In the genomic region with DNA sequence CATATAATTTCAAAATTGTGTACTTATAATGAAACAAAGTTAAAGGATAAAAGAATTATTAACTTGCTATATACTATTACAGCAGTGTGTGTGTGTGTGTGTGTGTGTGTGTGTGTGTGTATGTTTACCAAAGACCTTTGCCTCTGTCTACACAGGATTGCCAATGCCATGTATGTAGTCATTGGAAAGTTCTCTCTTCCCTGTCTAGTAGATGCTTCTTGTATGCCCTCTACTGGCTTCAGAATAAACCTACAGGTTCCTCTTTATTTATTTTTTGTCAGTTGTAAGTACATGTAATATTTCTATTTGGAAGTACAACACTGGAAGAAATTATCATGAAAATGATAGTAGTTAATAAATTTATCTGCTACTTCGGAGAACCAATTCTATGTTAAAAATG, we compare ENCODE assay signal across 14 mouse cellular contexts.
DNase-seq lines count a peak whose midpoint lies in the region; ATAC-seq and TF ChIP-seq lines count a peak whose summit lies in the region.
"Had no signal": no experiment of that assay in that cellular context is flagged by ENCODE, and none has a peak within 500 bp of the region (broad histone marks: within the 10 kb centered on the region; RNA-seq: fewer than 3 reads in every experiment).

No protein-coding gene starts in this region.

- H3K4me1 ChIP-seq in hindbrain, embryonic 11.5 days (replicated peaks; ENCODE audit: control insufficient read depth, insufficient read depth, low read length): no peaks in the 10 kb centered on the region
- H3K4me1 ChIP-seq in hindbrain, embryonic 10.5 days (replicated peaks): no peaks in the 10 kb centered on the region
- no peaks in the 10 kb centered on the region for H3K4me1 ChIP-seq in E14TG2a.4 (replicated peaks; ENCODE audit: low read depth, low read length)
- H3K4me1 ChIP-seq in forebrain, embryonic 12.5 days: no peaks in the 10 kb centered on the region
- H3K4me1 ChIP-seq in midbrain, embryonic 14.5 days (ENCODE audit: control insufficient read depth, insufficient read depth, low read length): no peaks in the 10 kb centered on the region
- H3K4me1 ChIP-seq: embryonic facial prominence, embryonic 12.5 days; lung, embryonic 15.5 days; neural tube, embryonic 13.5 days had no signal

- H3K27me3 ChIP-seq in hindbrain, embryonic 11.5 days (ENCODE audit: control insufficient read depth, insufficient read depth, low read length): no peaks in the 10 kb centered on the region
- H3K27me3 ChIP-seq in hindbrain, embryonic 10.5 days (ENCODE audit: insufficient read depth, poor library complexity, severe bottlenecking): no peaks in the 10 kb centered on the region
- H3K27me3 ChIP-seq in E14TG2a.4 (ENCODE audit: insufficient read depth, low read length): no peaks in the 10 kb centered on the region
- no peaks in the 10 kb centered on the region for H3K27me3 ChIP-seq in forebrain, embryonic 12.5 days
- H3K27me3 ChIP-seq in midbrain, embryonic 14.5 days (ENCODE audit: control insufficient read depth, insufficient read depth, low read length): no peaks in the 10 kb centered on the region
- H3K27me3 ChIP-seq: embryonic facial prominence, embryonic 12.5 days; lung, embryonic 15.5 days; neural tube, embryonic 13.5 days had no signal

- H3K36me3 ChIP-seq in hindbrain, embryonic 11.5 days (ENCODE audit: control insufficient read depth, insufficient read depth, low read length): no peaks in the 10 kb centered on the region
- H3K36me3 ChIP-seq in hindbrain, embryonic 10.5 days: no peaks in the 10 kb centered on the region
- no peaks in the 10 kb centered on the region for H3K36me3 ChIP-seq in E14TG2a.4 (ENCODE audit: insufficient read depth, low read length)
- no peaks in the 10 kb centered on the region for H3K36me3 ChIP-seq in forebrain, embryonic 12.5 days (replicated peaks)
- H3K36me3 ChIP-seq in midbrain, embryonic 14.5 days (ENCODE audit: control insufficient read depth, insufficient read depth, low read length): no peaks in the 10 kb centered on the region
- H3K36me3 ChIP-seq: embryonic facial prominence, embryonic 12.5 days; G1E; lung, embryonic 15.5 days; neural tube, embryonic 13.5 days had no signal

- H3K9me3 ChIP-seq in hindbrain, embryonic 11.5 days (ENCODE audit: control insufficient read depth, low read length): no peaks in the 10 kb centered on the region
- H3K9me3 ChIP-seq in hindbrain, embryonic 10.5 days: no peaks in the 10 kb centered on the region
- H3K9me3 ChIP-seq in E14TG2a.4 (ENCODE audit: low read length): no peaks in the 10 kb centered on the region
- H3K9me3 ChIP-seq in forebrain, embryonic 12.5 days: no peaks in the 10 kb centered on the region
- H3K9me3 ChIP-seq in midbrain, embryonic 14.5 days (ENCODE audit: control insufficient read depth, low read length): no peaks in the 10 kb centered on the region
- H3K9me3 ChIP-seq: embryonic facial prominence, embryonic 12.5 days; G1E; lung, embryonic 15.5 days; neural tube, embryonic 13.5 days had no signal

- 76% methylated on average over 1 of the region's 1 CpGs for WGBS in hindbrain, embryonic 11.5 days
- WGBS in hindbrain, embryonic 10.5 days: 77% methylated on average over 1 of the region's 1 CpGs
- 75% methylated on average over 1 of the region's 1 CpGs for WGBS in forebrain, embryonic 12.5 days
- 82% methylated on average over 1 of the region's 1 CpGs for WGBS in midbrain, embryonic 14.5 days

- peak; percentile 4 for DNase-seq in hindbrain, embryonic 11.5 days (ENCODE audit: low spot score)
- no peak for DNase-seq in hindbrain, embryonic 10.5 days (ENCODE audit: low spot score)
- peak; percentile 81 for DNase-seq in midbrain, embryonic 14.5 days
- no peak for DNase-seq in lung, postnatal 14 days
- no peak for DNase-seq in layer of hippocampus, adult 9-11 months
- no peak for DNase-seq in kidney, adult 8-10 months
- DNase-seq: spleen, adult 18-20 months; thymus, postnatal 14 days had no signal

- no peak overlapping the region for H3K4me3 ChIP-seq in hindbrain, embryonic 11.5 days (ENCODE audit: low read depth, low read length)
- no peak overlapping the region for H3K4me3 ChIP-seq in hindbrain, embryonic 10.5 days
- no peak overlapping the region for H3K4me3 ChIP-seq in E14TG2a.4 (replicated peaks; ENCODE audit: low read length)
- H3K4me3 ChIP-seq in forebrain, embryonic 12.5 days (replicated peaks): no peak overlapping the region
- no peak overlapping the region for H3K4me3 ChIP-seq in midbrain, embryonic 14.5 days (replicated peaks; ENCODE audit: low read depth, low read length)
- H3K4me3 ChIP-seq: embryonic facial prominence, embryonic 12.5 days; lung, embryonic 15.5 days; neural tube, embryonic 13.5 days had no signal

- peak; percentile 10; the same call in 1 of the 2 replicates for TF ChIP-seq CTCF in E14TG2a.4 (conservative IDR thresholded peaks at IDR 0.05; ENCODE audit: low read length)

- no peak overlapping the region for H3K4me2 ChIP-seq in hindbrain, embryonic 11.5 days (replicated peaks; ENCODE audit: low read depth, low read length)
- no peak overlapping the region for H3K4me2 ChIP-seq in forebrain, embryonic 12.5 days
- H3K4me2 ChIP-seq in midbrain, embryonic 14.5 days (ENCODE audit: low read length): no peak overlapping the region
- H3K4me2 ChIP-seq: embryonic facial prominence, embryonic 12.5 days; lung, embryonic 15.5 days; neural tube, embryonic 13.5 days had no signal

- H3K27ac ChIP-seq in hindbrain, embryonic 11.5 days (ENCODE audit: low read depth, low read length): no peak overlapping the region
- no peak overlapping the region for H3K27ac ChIP-seq in hindbrain, embryonic 10.5 days
- no peak overlapping the region for H3K27ac ChIP-seq in forebrain, embryonic 12.5 days
- H3K27ac ChIP-seq in midbrain, embryonic 14.5 days (replicated peaks; ENCODE audit: low read depth, low read length): no peak overlapping the region
- H3K27ac ChIP-seq: embryonic facial prominence, embryonic 12.5 days; lung, embryonic 15.5 days; neural tube, embryonic 13.5 days had no signal

- ATAC-seq in hindbrain, embryonic 11.5 days (ENCODE audit: low FRiP score): peak; percentile 71; the same call in 1 of the 2 replicates
- peak; percentile 60; the same call in 1 of the 2 replicates for ATAC-seq in forebrain, embryonic 12.5 days (ENCODE audit: low FRiP score)
- peak; percentile 67; the same call in 1 of the 2 replicates for ATAC-seq in midbrain, embryonic 14.5 days (ENCODE audit: low FRiP score, low TSS enrichment)

- no peak overlapping the region for H3K9ac ChIP-seq in hindbrain, embryonic 11.5 days (ENCODE audit: low read depth, low read length)
- H3K9ac ChIP-seq in forebrain, embryonic 12.5 days: no peak overlapping the region
- H3K9ac ChIP-seq in midbrain, embryonic 14.5 days (replicated peaks; ENCODE audit: low read length): no peak overlapping the region
- H3K9ac ChIP-seq: embryonic facial prominence, embryonic 12.5 days; lung, embryonic 15.5 days; neural tube, embryonic 13.5 days had no signal

Comparison
In these comparisons a context has a peak if more than half of its experiments do, and no peak if none do; other contexts are left out.
1. DNase-seq: peak in hindbrain, embryonic 11.5 days (single experiment) and midbrain, embryonic 14.5 days (single experiment); none in hindbrain, embryonic 10.5 days (single experiment), lung, postnatal 14 days (single experiment), layer of hippocampus, adult 9-11 months (single experiment) and kidney, adult 8-10 months (0 of 2).
2. Peak in every context shown above with its lines, with median percentiles within 50 percentile points of each other: ATAC-seq.